Mouse (Mus musculus) hindbrain, embryonic 11.5 days (tissue): ENCODE data around the gene Pcnx3. TPM values are rescaled to one million over a fixed set of nuclear protein-coding genes. Genes with fewer than 3 reads are reported as not detected.

Experiments
- ATAC-seq: fragments of 200-750 bp; cut with Nextera tagmentation; 2 replicates; pipeline ENCODE4 v1.8.0; 2017; ENCODE audit warnings: mild to moderate bottlenecking, moderate TSS enrichment, moderate library complexity; ENCODE audit not compliant: low FRiP score
- DNase-seq: peaks from one replicate; pipeline ENCODE4 v3.0.0-alpha.2; 2015; ENCODE audit warnings: low spot score
- H3K27ac ChIP-seq: fragments of 300-500 bp; sonication (generic); 2 replicates; pipeline ENCODE4 v1.5.1; 2014; ENCODE audit warnings: mild to moderate bottlenecking, low read depth, low read length
- H3K27me3 ChIP-seq: fragments of 300-500 bp; sonication (generic); 2 replicates; pipeline ENCODE4 v1.6.1; 2014; ENCODE audit warnings: mild to moderate bottlenecking, low read length, moderate library complexity, mixed read lengths; ENCODE audit not compliant: control insufficient read depth, insufficient read depth
- H3K36me3 ChIP-seq: fragments of 300-500 bp; sonication (generic); 2 replicates; pipeline ENCODE4 v1.6.1; 2014; ENCODE audit warnings: mild to moderate bottlenecking, low read length, moderate library complexity, mixed read lengths; ENCODE audit not compliant: control insufficient read depth, insufficient read depth
- H3K4me1 ChIP-seq: fragments of 300-500 bp; sonication (generic); replicated peaks from 2 replicates; pipeline ENCODE4 v1.6.1; 2014; ENCODE audit warnings: low read length, mixed read lengths; ENCODE audit not compliant: control insufficient read depth, insufficient read depth
- H3K4me2 ChIP-seq: fragments of 300-500 bp; sonication (generic); replicated peaks from 2 replicates; pipeline ENCODE4 v1.6.1; 2014; ENCODE audit warnings: mild to moderate bottlenecking, low read depth, low read length
- H3K4me3 ChIP-seq: fragments of 300-500 bp; sonication (generic); 2 replicates; pipeline ENCODE4 v1.5.1; 2014; ENCODE audit warnings: low read depth, low read length
- H3K9ac ChIP-seq: fragments of 300-500 bp; sonication (generic); 2 replicates; pipeline ENCODE4 v1.6.1; 2014; ENCODE audit warnings: low read depth, low read length
- H3K9me3 ChIP-seq: fragments of 300-500 bp; sonication (generic); 2 replicates; pipeline ENCODE4 v1.6.1; 2016; ENCODE audit warnings: low read length; ENCODE audit not compliant: control insufficient read depth
- WGBS: fragments of 180-500 bp; shearing (Covaris S2); extraction: QIAGEN DNeasy Blood & Tissue Kit; methylation state at CpG from one replicate; pipeline ENCODE4 v1.1.7; 2014; 5-methylcytosine and 5-hydroxymethylcytosine counted together
- polyA plus RNA-seq: library from polyadenylated mRNA; unstranded; fragments of >200 nt; fragmentation: Nextera tagmentation; extraction: Ambion mirVana; gene quantifications from 2 replicates; pipeline ENCODE4 v1.2.1, GENCODE M21; 2014

The Pcnx3 gene
- polyA plus RNA-seq, 1 experiment from 2014 or later = 22.9 TPM

DNA sequence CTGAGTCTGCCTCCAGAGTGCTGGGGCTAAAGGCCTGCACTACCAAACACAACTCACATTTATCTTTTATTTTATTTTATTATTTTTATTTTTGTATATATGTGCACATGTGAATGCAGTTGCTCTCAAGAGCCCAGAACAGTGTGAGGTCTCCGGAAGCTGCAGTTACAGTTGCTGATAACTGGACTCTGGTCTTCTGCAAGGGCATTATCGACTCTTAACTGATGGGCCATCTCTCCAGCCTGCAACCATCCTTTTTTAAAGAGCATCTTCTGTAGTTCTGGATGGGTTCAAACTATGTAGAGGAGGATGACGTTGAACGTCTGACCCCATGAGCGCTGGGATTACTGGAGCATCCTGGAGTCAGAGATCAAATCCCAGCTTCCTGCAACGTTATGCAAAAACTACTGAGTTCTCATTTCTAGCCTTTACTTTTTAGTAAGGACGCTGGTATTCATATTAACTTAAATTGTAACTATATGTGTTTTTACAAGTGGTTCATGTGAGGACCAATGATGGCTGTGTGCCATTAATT, 52.6 kb downstream of the Pcnx3 start:
- WGBS = 82% methylated on average over 7 of the region's 7 CpGs
- Histone ChIP-seq H3K4me2 (no peak overlapping the region), H3K9me3 (no peaks in the 10 kb centered on the region), H3K9ac (no peak overlapping the region), H3K36me3 (no peaks in the 10 kb centered on the region), H3K4me3 (no peak overlapping the region), H3K27ac (no peak overlapping the region), H3K4me1 (peaks cover 3% of the 10 kb centered on the region; the same call in 1 of the 2 replicates), H3K27me3 (no peaks in the 10 kb centered on the region)
- no peak for ATAC-seq
- DNase-seq = no peak

DNA sequence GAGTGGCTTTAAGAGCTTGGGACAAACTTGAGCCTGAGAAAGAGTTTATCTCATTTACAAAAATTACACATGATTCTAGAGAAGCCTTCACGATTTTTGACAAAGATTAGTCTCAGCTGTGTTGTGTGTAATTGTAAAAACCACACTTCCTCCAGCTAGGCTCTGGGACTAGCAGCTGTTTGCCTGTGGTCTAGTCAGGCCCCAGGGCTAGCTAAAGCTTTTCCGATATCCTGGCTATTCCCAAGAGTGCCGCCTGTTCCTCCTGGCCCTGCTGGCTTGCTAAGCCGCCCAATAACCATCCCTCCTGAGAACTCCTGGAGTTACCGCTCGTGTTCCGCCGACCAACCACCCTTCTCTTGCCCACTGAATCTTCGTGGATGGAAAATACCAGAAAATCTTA, 56.6 kb downstream of the Pcnx3 start:
- H3K27me3 ChIP-seq = no peaks in the 10 kb centered on the region
- no peak for ATAC-seq

DNA sequence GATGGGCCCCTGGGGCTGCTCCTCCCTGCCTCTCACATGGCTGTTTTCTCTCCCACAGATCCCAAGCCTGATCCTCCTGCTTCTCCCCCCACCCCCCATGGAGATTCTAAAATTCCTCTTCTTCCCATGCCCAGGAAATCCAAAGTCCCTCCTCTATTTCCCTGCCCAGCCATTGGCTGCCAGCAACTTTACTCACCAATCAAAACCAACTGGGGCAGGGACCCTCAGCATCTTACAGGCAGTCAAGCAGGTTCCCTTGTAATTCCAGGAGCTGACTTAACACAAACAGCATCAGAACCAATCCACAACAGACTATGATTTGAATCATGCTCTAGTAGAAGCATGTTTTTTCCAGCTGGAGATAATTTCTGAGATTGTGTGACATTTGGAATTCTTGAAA, 58.8 kb downstream of the Pcnx3 start:
- no peaks in the 10 kb centered on the region for H3K27me3 ChIP-seq
- no peak for ATAC-seq

More for the DNA sequence above, 56.6 kb downstream of the Pcnx3 start:
- Histone ChIP-seq H3K9ac (no peak overlapping the region), H3K4me2 (no peak overlapping the region), H3K27ac (no peak overlapping the region), H3K4me3 (no peak overlapping the region), H3K36me3 (no peaks in the 10 kb centered on the region), H3K4me1 (peaks cover 3% of the 10 kb centered on the region; the same call in 1 of the 2 replicates), H3K9me3 (no peaks in the 10 kb centered on the region)
- DNase-seq = no peak
- 80% methylated on average over 9 of the region's 9 CpGs for WGBS

DNA sequence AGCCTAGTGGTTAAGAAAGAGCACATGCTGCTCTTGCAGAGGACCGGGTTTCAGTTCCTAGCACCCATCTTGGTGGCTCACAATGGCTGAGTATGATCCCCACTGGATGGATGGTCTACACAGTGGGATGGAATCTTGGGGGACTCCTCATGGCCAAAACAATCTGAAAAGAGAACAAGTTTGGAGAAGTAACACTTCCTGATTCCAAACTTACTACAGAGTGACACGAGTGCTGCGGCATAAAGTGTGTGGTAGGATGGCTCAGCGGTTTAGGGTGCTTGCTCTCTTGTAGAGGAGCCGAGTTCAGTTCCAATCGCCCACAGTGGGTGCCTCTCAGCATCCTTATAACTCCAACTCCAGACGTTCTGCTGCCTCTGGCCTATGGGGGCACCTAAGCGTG, 63.4 kb downstream of the Pcnx3 start:
- Histone ChIP-seq H3K4me1 (no peaks in the 10 kb centered on the region), H3K27ac (no peak overlapping the region), H3K9me3 (no peaks in the 10 kb centered on the region), H3K4me3 (no peak overlapping the region), H3K27me3 (no peaks in the 10 kb centered on the region), H3K4me2 (no peak overlapping the region), H3K36me3 (no peaks in the 10 kb centered on the region), H3K9ac (no peak overlapping the region)
- DNase-seq (no peak), ATAC-seq (no peak)
- 85% methylated on average over 8 of the region's 8 CpGs for WGBS

More for the DNA sequence above, 58.8 kb downstream of the Pcnx3 start:
- H3K4me3 ChIP-seq = no peak overlapping the region
- H3K36me3 ChIP-seq = no peaks in the 10 kb centered on the region
- no peak overlapping the region for H3K9ac ChIP-seq
- H3K27ac ChIP-seq = no peak overlapping the region
- H3K9me3 ChIP-seq = no peaks in the 10 kb centered on the region
- no peak for DNase-seq
- no peaks in the 10 kb centered on the region for H3K4me1 ChIP-seq
- no peak overlapping the region for H3K4me2 ChIP-seq

DNA sequence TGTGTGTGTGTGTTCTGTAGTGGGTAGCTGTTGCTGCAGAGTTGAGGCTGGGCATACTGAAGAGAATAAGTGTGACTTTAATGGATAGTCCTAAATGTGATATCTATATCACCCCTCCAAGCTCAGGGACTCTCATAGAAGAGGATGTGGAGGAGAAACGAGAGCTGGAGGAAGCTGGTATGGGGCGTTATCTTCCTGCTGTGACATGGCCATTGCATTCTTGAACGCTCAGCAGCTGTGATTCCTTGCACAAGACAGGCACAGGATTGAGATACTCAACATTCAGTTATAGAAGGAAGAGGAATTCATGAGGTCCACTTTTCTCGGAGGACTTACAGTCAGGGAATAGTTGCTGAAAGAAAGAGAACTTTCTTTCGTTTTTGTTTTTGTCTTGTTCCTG, 66.8 kb downstream of the Pcnx3 start:
- H3K4me2 ChIP-seq = no peak overlapping the region
- H3K4me1 ChIP-seq = no peaks in the 10 kb centered on the region
- H3K9me3 ChIP-seq = no peaks in the 10 kb centered on the region
- no peak overlapping the region for H3K27ac ChIP-seq
- H3K9ac ChIP-seq = no peak overlapping the region
- DNase-seq (no peak), ATAC-seq (no peak)
- WGBS = 85% methylated on average over 5 of the region's 5 CpGs
- H3K36me3 ChIP-seq = no peaks in the 10 kb centered on the region
- no peak overlapping the region for H3K4me3 ChIP-seq
- no peaks in the 10 kb centered on the region for H3K27me3 ChIP-seq

DNA sequence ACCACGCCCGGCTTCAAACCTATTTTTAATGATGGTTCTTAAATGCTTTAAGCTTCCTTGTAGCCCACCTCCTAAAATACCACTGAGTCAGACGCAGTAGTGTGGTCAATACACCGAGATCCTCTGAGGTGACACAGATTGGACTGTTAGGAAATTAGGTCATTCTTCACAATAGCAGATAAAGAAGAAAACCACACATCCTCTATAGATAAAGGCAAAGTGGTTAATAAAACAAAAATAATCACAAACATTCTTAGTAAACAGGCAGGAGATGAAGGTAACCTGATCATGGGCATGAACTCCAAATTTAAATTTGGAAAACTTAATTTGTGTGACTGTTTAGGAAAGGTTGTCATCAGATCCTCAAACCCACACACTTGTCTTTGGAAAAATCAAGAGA, 68.7 kb downstream of the Pcnx3 start:
- Histone ChIP-seq H3K9ac (no peak overlapping the region), H3K27me3 (0 out of 2 replicates have a peak, but pooled peaks cover 2% of the 10 kb centered on the region)

DNA sequence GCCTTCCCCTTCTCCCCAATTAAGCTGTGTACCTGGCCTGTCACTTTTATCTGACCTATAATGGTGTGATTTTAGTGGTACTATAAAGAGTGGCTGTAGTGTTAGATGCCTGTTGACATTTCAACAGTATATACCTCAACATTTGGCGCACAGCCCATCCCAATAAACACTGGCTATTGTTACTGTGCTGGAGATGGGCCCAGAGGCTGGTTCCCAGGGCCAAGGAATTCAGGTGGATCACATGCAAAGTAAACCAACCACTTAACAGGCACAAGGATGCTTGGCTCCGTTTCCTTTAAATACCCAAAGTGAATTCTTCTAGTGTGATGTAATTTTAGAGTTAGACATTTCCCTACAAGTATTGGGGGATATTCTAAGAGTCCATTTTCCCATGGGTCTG, 73.8 kb downstream of the Pcnx3 start:
- Histone ChIP-seq H3K36me3 (no peaks in the 10 kb centered on the region), H3K4me2 (no peak overlapping the region), H3K9me3 (no peaks in the 10 kb centered on the region), H3K4me3 (no peak overlapping the region), H3K4me1 (peaks cover 4% of the 10 kb centered on the region; the same call in 1 of the 2 replicates), H3K27me3 (0 out of 2 replicates have a peak, but pooled peaks cover 2% of the 10 kb centered on the region), H3K27ac (no peak overlapping the region), H3K9ac (no peak overlapping the region)
- ATAC-seq (no peak), DNase-seq (no peak)
- WGBS = 83% methylated on average over 2 of the region's 2 CpGs

More for the DNA sequence above, 68.7 kb downstream of the Pcnx3 start:
- no peak for ATAC-seq
- no peak for DNase-seq
- Histone ChIP-seq H3K4me3 (no peak overlapping the region), H3K27ac (no peak overlapping the region), H3K4me1 (no peaks in the 10 kb centered on the region), H3K4me2 (no peak overlapping the region), H3K9me3 (no peaks in the 10 kb centered on the region), H3K36me3 (no peaks in the 10 kb centered on the region)
- 89% methylated on average over 4 of the region's 4 CpGs for WGBS

Other genes with a start within 250 kb of the Pcnx3 start
- 0.13 TPM in 1 of 2 replicates, not detected in the other for gene Fosl1, start 241.4 kb downstream of the Pcnx3 start, polyA plus RNA-seq
- 6.6 and 6.9 TPM in 2 replicates for gene Ccdc85b, start 231.0 kb downstream of the Pcnx3 start, polyA plus RNA-seq
- 103 and 119 TPM in 2 replicates for gene Fibp, start 228.3 kb downstream of the Pcnx3 start, polyA plus RNA-seq
- 3.0 and 4.7 TPM in 2 replicates for gene Ctsw, start 220.4 kb downstream of the Pcnx3 start, polyA plus RNA-seq
- gene Efemp2, start 215.0 kb downstream of the Pcnx3 start, polyA plus RNA-seq = 51.2 and 55.7 TPM in 2 replicates
- gene Mus81, start 200.5 kb downstream of the Pcnx3 start, polyA plus RNA-seq = 38.8 and 44.3 TPM in 2 replicates
- 3,904 and 4,056 TPM in 2 replicates for gene Cfl1, start 198.5 kb downstream of the Pcnx3 start, polyA plus RNA-seq
- gene 1700020D05Rik, start 185.1 kb downstream of the Pcnx3 start, polyA plus RNA-seq = 0.34 TPM in 1 of 2 replicates, not detected in the other
- gene Snx32, start 178.4 kb downstream of the Pcnx3 start, polyA plus RNA-seq = 21.2 and 22.2 TPM in 2 replicates
- 0.40 and 0.52 TPM in 2 replicates for gene Ovol1, start 128.3 kb downstream of the Pcnx3 start, polyA plus RNA-seq
- gene Ap5b1, start 120.9 kb downstream of the Pcnx3 start, polyA plus RNA-seq = 1.4 and 1.5 TPM in 2 replicates
- gene Rnaseh2c, start 87.0 kb downstream of the Pcnx3 start, polyA plus RNA-seq = 143 and 148 TPM in 2 replicates
- gene Kat5, start 78.7 kb downstream of the Pcnx3 start, polyA plus RNA-seq = 36.9 and 39.3 TPM in 2 replicates
- gene Rela, start 51.4 kb downstream of the Pcnx3 start, polyA plus RNA-seq = 27.2 and 29.6 TPM in 2 replicates
- 7.8 and 8.2 TPM in 2 replicates for gene Sipa1, start 25.2 kb downstream of the Pcnx3 start, polyA plus RNA-seq
- gene Map3k11, start 166 bp downstream of the Pcnx3 start, polyA plus RNA-seq = 13.4 and 14.7 TPM in 2 replicates
- gene Kcnk7, start 15.5 kb upstream of the Pcnx3 start, polyA plus RNA-seq = 0.19 TPM in 1 of 2 replicates, not detected in the other
- gene Ehbp1l1, start 37.4 kb upstream of the Pcnx3 start, polyA plus RNA-seq = 4.4 and 6.2 TPM in 2 replicates
- 165 and 174 TPM in 2 replicates for gene Fam89b, start 40.7 kb upstream of the Pcnx3 start, polyA plus RNA-seq
- gene Ltbp3, start 52.0 kb upstream of the Pcnx3 start, polyA plus RNA-seq = 3.5 and 3.8 TPM in 2 replicates
- 47.2 and 55.7 TPM in 2 replicates for gene Scyl1, start 82.5 kb upstream of the Pcnx3 start, polyA plus RNA-seq
- gene Frmd8, start 186.4 kb upstream of the Pcnx3 start, polyA plus RNA-seq = 14.9 and 15.8 TPM in 2 replicates
- 1.0 and 1.1 TPM in 2 replicates for gene Slc25a45, start 188.9 kb upstream of the Pcnx3 start, polyA plus RNA-seq
- 7.0 and 7.5 TPM in 2 replicates for gene Tigd3, start 205.2 kb upstream of the Pcnx3 start, polyA plus RNA-seq
- gene Dpf2, start 224.1 kb upstream of the Pcnx3 start, polyA plus RNA-seq = 154 and 171 TPM in 2 replicates
- gene Cdc42ep2, start 235.9 kb upstream of the Pcnx3 start, polyA plus RNA-seq = 3.4 TPM in 2 replicates